Mouse (Mus musculus): Measurements from ENCODE around the gene Ccdc142.

DNA sequence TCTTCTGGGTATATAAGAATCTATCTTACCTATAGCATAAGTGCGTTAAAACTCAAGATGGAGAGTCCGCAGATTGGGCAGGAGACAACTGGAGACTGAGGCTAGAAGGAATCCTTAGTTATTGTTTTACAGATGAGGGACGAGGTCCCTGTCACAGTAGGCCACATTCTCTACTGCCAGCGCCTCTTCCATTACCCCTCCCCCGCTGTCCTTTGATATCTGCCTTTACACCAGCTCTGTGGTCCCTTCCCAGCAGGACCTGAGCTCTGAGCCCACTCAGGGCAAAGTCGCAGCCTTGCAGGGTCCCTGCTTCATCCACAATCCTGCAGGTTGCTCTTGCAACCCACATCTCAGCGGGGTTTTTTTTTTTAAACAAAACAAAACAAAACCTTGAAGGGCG, 33.2 kb upstream of the Ccdc142 start:
- TF ChIP-seq POLR2A (IDR thresholded peaks at IDR 0.05; ENCODE audit: insufficient read length, low read depth) (no peak), POLR2AphosphoS2 (IDR thresholded peaks at IDR 0.05; ENCODE audit: insufficient read length, low read depth) (no peak), CEBPB (IDR thresholded peaks at IDR 0.05; ENCODE audit: insufficient read depth, poor library complexity, severe bottlenecking) (no peak), MAX (IDR thresholded peaks at IDR 0.05; ENCODE audit: low read depth) (no peak), MYOD1 (IDR thresholded peaks at IDR 0.05; ENCODE audit: control insufficient read depth in 1 of 3, insufficient read length in 2 of 3, low read depth in 2 of 3) (no peak), SRF (IDR thresholded peaks at IDR 0.05; ENCODE audit: control insufficient read depth, insufficient read length, low read depth) (no peak), REST (IDR thresholded peaks at IDR 0.05; ENCODE audit: insufficient read depth, insufficient read length) (no peak)
